Mouse (Mus musculus): ENCODE measurements around the gene Tnfsf13. TPM values are rescaled to one million over a fixed set of nuclear protein-coding genes. Genes with fewer than 3 reads are reported as not detected.
"Not testable (repeated sequence)": the region's sequence is repeated elsewhere in the genome, so short reads cannot be mapped to it uniquely, and the experiment has no call there.

Gene Tnfsf13
- polyA plus RNA-seq, 1 experiment from 2014 or later: 0.33 TPM

DNA sequence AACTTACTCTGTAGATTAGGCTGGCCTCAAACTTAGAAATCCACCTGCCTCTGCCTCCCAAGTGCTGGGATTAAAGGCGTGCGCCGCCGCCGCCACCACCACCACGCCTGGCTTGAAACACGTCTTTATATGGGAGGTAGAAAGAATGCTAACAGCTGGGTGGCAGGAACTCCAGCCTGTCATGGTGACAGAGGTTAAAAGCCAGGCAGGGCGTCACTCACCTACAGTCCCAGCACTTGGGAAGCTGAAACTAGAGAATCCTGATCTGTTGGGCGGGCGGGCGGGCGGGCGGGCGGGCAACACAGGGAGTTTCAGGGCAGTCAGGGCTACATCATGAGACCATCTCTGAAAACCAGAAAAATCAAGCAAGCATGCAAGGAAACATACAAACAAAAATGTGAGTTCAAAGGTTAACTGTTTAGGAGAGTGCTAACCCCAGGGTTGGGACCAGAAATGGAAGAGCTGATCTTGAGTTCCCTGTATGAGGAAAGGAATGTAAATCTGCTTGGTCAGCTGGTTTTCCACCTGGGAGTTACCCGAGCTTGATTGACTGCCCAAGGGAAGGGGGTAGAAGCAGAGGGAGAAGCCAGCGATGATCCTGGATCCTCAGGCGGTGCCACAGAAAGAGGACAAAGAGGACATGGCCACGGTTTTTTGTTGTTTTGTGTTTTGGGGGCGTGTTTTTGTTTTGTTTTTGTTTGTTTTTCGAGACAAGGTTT is 27.5 kb upstream of the Tnfsf13 start:
- Histone ChIP-seq H3K27me3 (no peaks in the 10 kb centered on the region), H3K9ac (no peak overlapping the region), H3K4me3 (no peak overlapping the region), H3K4me2 (replicated peaks) (no peak overlapping the region), H3K9me3 (no peaks in the 10 kb centered on the region), H3K27ac (no peak overlapping the region), H3K4me1 (peaks cover 25% of the 10 kb centered on the region), H3K36me3 (no peaks in the 10 kb centered on the region)
- no peak for ATAC-seq (ENCODE audit: low FRiP score, low read depth)
- WGBS: 76% methylated on average over 20 of the region's 20 CpGs

DNA sequence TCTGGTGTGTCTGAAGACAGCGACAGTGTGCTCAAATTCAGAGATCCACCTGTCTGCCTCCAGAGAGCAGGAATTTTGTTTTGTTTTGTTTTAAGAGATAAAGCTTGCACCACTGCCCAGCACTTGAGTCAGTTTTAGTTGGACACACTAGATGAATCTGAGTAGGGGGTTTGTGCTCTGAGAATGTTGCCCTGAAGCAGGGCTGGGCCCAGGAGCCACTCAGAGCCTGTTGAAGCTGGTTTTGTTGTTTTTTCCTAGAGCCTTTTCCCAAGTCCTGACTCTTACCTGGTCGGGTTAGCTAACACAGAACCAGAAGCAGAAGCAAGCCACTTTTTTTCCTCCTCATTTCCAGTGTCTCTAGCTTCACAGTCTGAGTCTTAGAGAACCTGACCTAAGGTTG is 25.5 kb upstream of the Tnfsf13 start:
- H3K9ac ChIP-seq: no peak overlapping the region
- H3K4me2 ChIP-seq (replicated peaks): no peak overlapping the region
- no peaks in the 10 kb centered on the region for H3K27me3 ChIP-seq
- H3K27ac ChIP-seq: no peak overlapping the region
- H3K4me3 ChIP-seq: no peak overlapping the region
- no peaks in the 10 kb centered on the region for H3K9me3 ChIP-seq
- ATAC-seq (ENCODE audit: low FRiP score, low read depth): no peak
- 78% methylated on average over 2 of the region's 2 CpGs for WGBS
- no peaks in the 10 kb centered on the region for H3K36me3 ChIP-seq
- H3K4me1 ChIP-seq: peaks cover 22% of the 10 kb centered on the region

DNA sequence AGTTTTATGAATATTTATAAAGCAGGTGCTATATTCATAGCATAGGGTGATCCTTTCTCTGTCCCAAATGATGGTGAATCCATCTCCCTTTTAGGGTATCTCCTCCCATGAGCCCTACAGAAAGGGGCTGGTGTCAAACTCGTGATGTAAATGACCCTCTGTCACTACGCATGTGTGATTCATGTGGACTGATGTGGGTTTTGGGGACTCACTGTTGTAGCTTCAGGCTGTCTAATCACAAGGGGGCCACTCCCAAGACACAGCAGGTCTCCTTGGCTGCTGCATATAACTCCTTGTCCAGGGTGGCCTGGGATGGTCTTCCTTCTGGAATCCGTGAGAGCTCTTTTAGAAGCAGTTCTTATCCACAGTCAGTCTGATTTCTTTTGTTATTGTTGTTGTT is 24.9 kb upstream of the Tnfsf13 start:
- Histone ChIP-seq H3K36me3 (no peaks in the 10 kb centered on the region), H3K27ac (no peak overlapping the region), H3K4me1 (peaks cover 18% of the 10 kb centered on the region), H3K27me3 (no peaks in the 10 kb centered on the region), H3K4me3 (no peak overlapping the region), H3K9me3 (no peaks in the 10 kb centered on the region), H3K4me2 (replicated peaks) (no peak overlapping the region), H3K9ac (no peak overlapping the region)
- WGBS: 83% methylated on average over 3 of the region's 3 CpGs
- ATAC-seq (ENCODE audit: low FRiP score, low read depth): no peak

DNA sequence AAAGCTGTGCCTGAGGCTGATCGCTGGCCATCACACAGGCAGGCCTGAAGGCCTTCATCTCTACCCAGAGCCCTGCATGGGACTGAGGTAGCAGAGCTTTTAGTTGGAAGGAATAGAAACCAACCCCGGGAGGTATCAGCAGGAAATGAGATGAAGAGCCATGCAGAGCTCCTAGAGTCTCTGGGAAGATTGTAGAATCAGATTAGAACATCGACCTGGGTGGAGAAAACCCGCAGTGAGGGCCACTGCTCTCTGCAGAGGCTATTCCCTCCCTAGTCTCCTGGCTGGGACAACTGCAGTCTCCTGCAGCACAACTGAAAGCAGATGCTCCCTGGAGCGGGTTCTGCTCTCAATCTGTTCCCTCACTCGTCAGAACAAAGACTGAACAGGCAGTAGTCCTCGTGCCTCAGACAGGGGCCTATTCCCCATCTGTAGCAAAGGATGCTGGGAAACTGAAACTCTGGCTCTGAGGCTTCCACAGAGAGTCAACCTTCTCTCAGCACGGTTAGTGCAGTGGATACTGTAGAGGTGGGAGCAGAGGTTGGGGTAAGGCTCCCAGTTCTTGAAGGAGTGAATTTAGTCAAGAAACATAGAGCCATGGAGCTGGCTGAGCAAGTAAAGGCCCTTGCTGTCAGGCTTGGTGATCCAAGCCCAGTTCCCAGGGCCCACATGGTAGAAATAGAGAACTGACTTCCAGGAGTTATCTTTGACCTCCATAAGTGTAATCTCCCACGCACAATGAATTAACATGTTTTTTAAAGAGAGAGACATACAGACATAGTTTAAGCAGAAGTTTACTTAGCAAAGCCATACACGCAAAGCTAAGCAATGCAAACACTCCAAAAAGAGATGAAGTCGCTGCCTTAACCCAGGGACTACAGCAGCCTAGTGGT is 24.2 kb upstream of the Tnfsf13 start:
- peaks cover 15% of the 10 kb centered on the region for H3K4me1 ChIP-seq
- no peak overlapping the region for H3K4me3 ChIP-seq
- H3K9me3 ChIP-seq: no peaks in the 10 kb centered on the region
- peak overlapping the region; percentile 29; the same call in 1 of the 2 replicates for H3K27ac ChIP-seq
- no peaks in the 10 kb centered on the region for H3K27me3 ChIP-seq
- no peak overlapping the region for H3K4me2 ChIP-seq (replicated peaks)
- whole genome bisulfite sequencing: 51% methylated on average over 11 of the region's 11 CpGs
- peak overlapping the region; percentile 14; the same call in 1 of the 2 replicates for H3K9ac ChIP-seq
- no peak for ATAC-seq (ENCODE audit: low FRiP score, low read depth)
- H3K36me3 ChIP-seq: no peaks in the 10 kb centered on the region

DNA sequence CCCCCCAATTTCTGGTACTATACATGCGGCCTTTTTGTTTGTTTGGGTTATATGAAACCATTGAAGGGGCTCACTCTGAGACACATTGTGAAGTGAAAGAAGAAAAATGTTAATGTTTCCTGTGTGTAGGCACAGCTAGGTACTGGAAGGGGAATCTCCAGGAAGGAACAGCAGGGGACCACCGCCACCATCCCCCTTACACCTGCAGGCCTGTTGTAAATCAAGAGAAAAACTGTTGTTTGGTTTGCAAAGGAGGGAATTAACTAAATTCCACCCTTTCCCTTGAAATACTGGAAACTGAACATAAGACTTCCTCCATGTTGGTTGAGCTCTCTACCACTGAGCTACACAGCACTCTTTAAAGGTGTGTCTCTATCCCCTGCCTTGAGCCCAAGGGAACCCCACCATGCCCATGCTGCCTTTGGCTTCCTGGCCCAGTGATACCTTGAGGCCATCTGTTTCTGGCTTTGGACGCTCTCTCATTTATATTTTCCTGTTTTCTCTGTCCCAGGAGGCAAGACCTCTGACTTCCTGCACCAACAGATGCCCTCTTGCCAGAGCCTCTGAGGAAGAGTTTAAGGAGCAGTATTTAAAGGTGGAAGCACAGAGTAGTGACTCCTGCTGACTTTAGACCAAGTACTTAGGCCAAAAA is 23.2 kb upstream of the Tnfsf13 start:
- Histone ChIP-seq H3K4me2 (replicated peaks) (no peak overlapping the region), H3K9me3 (no peaks in the 10 kb centered on the region), H3K27ac (no peak overlapping the region), H3K9ac (no peak overlapping the region), H3K4me1 (peaks cover 12% of the 10 kb centered on the region), H3K36me3 (no peaks in the 10 kb centered on the region), H3K27me3 (no peaks in the 10 kb centered on the region), H3K4me3 (no peak overlapping the region)
- ATAC-seq (ENCODE audit: low FRiP score, low read depth): no peak
- WGBS: 55% methylated on average over 3 of the region's 3 CpGs

DNA sequence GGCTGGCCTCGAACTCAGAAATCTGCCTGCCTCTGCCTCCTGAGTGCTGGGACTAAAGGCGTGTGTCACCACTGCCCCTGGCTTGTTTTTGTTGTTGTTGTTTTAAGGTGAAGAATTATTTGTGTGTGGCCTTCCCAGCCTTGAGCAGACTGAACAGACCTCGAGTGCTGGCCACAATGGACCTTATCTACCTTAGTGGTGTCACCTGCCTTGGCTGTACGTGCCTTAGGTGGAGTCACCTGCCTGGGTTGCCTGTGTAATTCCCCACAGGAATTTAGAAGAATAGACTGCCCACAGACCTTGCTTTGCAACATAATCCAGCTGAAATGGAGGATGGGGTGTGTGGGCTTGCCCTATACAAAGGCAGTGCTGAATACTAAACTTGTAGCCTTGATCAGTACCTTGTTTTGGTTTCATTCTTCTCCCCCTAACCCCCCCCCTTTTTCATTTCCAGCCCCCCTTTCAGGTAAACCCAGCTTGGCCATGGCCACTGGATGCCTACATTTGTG is 22.3 kb upstream of the Tnfsf13 start:
- Histone ChIP-seq H3K4me3 (no peak overlapping the region), H3K27ac (no peak overlapping the region), H3K4me1 (peaks cover 12% of the 10 kb centered on the region), H3K4me2 (replicated peaks) (no peak overlapping the region), H3K27me3 (no peaks in the 10 kb centered on the region), H3K36me3 (no peaks in the 10 kb centered on the region), H3K9ac (no peak overlapping the region), H3K9me3 (no peaks in the 10 kb centered on the region)
- ATAC-seq (ENCODE audit: low FRiP score, low read depth): no peak
- 82% methylated on average over 4 of the region's 4 CpGs for WGBS

DNA sequence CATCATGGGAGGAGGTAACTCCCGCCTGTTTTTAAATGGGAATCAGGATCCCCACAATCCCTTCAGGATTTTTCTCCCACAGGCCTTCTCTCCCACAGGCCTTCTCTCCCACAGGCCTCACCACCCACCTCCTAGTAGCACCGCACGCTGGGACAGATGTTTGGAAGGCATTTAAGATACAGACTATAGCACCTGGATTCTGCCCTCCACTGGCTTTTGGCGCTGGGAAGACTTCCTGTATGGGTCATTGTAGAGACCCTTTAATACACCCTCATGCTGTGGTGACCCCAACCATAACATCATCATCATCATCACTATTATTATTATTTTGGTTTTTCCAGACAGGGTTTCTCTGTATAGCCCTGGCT is 21.9 kb upstream of the Tnfsf13 start:
- H3K4me1 ChIP-seq: peaks cover 12% of the 10 kb centered on the region
- ATAC-seq (ENCODE audit: low FRiP score, low read depth): no peak
- H3K9ac ChIP-seq: no peak overlapping the region
- WGBS: 89% methylated on average over 4 of the region's 4 CpGs
- H3K27me3 ChIP-seq: no peaks in the 10 kb centered on the region
- no peak overlapping the region for H3K27ac ChIP-seq
- H3K36me3 ChIP-seq: no peaks in the 10 kb centered on the region
- no peaks in the 10 kb centered on the region for H3K9me3 ChIP-seq
- no peak overlapping the region for H3K4me3 ChIP-seq
- H3K4me2 ChIP-seq (replicated peaks): no peak overlapping the region

DNA sequence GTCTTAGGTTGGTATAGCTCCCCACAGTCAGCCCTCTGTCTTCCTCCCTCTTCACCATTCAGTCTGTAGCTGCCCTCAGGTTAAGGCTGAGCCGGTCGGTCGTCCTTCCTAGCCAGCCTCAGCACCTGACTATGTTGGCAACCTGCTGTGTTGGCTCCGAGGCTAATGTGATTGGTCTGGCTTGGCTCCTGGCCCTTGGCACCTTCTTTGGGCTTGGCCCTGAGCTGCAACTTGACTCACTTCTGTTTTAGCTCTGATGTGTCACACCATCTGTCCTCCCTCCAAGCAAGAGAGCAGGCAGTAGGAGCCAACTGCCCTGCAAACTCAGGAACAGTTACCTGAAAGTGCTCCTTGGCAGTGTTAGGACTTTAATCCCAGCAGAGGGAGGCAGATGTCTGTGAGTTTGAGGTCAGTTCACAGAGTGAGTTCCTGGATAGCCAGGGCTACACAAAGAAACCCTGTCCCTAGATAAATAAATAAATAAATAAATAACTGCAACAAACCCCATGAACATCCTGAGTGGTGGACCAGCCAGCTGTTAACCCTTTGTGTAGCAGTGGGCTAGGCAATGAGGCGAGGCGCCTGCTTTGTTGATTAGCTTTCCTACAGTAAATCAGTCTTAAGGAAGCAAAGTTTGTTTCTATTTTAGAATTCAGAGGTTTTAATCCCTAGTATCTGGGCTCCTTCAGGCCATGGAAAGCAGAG is 21.3 kb upstream of the Tnfsf13 start:
- no peaks in the 10 kb centered on the region for H3K9me3 ChIP-seq

DNA sequence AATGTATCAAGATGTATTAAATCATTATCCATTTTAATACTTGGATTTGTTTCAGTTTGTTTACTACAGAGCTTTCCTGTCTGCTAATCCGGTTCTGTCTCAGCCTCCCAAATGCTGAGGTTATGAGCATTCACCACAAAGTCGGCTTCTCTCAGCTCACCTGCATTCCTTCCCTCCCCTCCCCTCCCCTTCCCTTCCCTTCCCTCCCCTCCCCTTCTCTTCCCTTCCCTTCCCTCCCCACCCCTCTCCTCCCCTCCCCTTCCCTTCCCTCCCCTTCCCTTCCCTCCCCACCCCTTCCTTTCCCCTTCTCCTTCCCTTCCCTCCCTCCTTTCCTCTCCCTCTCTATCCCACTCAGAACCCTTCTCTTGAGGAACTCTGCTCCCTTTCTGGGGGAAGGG is 19.0 kb upstream of the Tnfsf13 start:
- no peaks in the 10 kb centered on the region for H3K9me3 ChIP-seq
- H3K4me3 ChIP-seq: no peak overlapping the region
- H3K4me1 ChIP-seq: peaks cover 8% of the 10 kb centered on the region
- H3K36me3 ChIP-seq: no peaks in the 10 kb centered on the region
- H3K27ac ChIP-seq: no peak overlapping the region
- H3K27me3 ChIP-seq: no peaks in the 10 kb centered on the region
- ATAC-seq (ENCODE audit: low FRiP score, low read depth): no peak
- H3K4me2 ChIP-seq (replicated peaks): no peak overlapping the region
- H3K9ac ChIP-seq: no peak overlapping the region
- 42% methylated on average over 2 of the region's 2 CpGs for WGBS

More for the DNA sequence above, 21.3 kb upstream of the Tnfsf13 start:
- Histone ChIP-seq H3K4me1 (peaks cover 12% of the 10 kb centered on the region), H3K4me2 (replicated peaks) (no peak overlapping the region), H3K36me3 (no peaks in the 10 kb centered on the region), H3K4me3 (no peak overlapping the region), H3K27ac (no peak overlapping the region), H3K27me3 (no peaks in the 10 kb centered on the region), H3K9ac (no peak overlapping the region)
- WGBS: 46% methylated on average over 6 of the region's 6 CpGs
- ATAC-seq (ENCODE audit: low FRiP score, low read depth): no peak

DNA sequence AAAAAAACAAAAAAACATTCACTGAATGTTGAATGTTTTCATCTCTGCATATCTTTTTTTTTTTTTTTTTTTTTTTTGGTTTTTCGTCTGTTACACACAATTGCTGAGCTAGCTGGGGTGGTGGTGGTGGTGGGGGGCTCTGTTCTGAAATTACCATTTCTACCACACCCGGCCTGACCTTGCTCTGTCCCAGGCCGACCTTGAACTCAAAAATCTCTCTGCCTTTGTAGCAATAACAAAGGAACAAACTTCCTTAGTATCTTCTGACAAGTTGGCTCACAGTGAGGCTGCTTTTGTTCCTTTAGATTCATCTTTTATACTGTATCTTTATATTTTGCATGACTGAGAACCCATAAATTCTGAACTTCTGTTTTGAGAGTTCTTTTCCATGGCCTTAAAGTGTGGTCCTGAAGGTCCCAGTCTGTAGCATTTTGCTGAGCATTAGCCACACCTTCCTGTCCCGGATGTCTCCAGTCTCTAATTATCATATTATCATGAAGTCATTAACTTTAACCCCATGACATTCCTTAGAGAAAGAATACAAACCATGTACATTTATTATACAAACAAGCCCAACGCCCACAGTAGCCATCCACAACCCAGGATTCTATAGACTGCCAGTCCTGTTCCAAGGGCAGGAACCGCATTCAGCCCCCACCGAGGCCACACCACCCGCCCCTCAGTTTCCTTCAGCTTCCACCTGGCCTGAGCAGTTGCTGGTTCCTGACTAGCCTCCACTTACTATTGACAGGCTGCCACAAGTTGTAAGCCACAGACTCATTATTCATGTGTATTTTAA is 18.4 kb upstream of the Tnfsf13 start:
- Histone ChIP-seq H3K9me3 (no peaks in the 10 kb centered on the region), H3K4me3 (no peak overlapping the region), H3K4me1 (peaks cover 2% of the 10 kb centered on the region), H3K9ac (no peak overlapping the region), H3K27me3 (no peaks in the 10 kb centered on the region), H3K27ac (no peak overlapping the region), H3K36me3 (no peaks in the 10 kb centered on the region), H3K4me2 (replicated peaks) (no peak overlapping the region)
- ATAC-seq (ENCODE audit: low FRiP score, low read depth): no peak
- WGBS: 70% methylated on average over 8 of the region's 8 CpGs

DNA sequence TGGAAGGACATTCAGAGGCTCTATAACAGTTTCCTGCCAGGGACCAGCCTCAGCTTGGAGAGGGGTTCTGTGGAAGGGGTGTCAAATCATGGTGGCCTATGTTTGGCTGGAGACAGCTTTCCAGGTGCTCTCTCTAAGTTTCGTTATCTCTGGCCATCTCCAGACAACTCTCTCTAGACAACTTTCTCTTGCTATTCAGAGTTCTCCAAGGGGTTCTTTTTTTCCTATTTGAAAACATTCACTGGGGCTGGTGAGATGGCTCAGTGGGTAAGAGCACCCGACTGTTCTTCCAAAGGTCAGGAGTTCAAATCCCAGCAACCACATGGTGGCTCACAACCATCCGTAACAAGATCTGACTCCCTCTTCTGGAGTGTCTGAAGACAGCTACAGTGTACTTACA is 17.8 kb upstream of the Tnfsf13 start:
- not testable (repeated sequence) for H3K27ac ChIP-seq; H3K27me3 ChIP-seq; H3K4me2 ChIP-seq (replicated peaks); H3K9me3 ChIP-seq; H3K36me3 ChIP-seq; H3K4me1 ChIP-seq; H3K9ac ChIP-seq; H3K4me3 ChIP-seq; ATAC-seq (ENCODE audit: low FRiP score, low read depth)
- WGBS: 72% methylated on average over 3 of the region's 3 CpGs
